Mouse (Mus musculus) kidney, postnatal 0 days (tissue): ENCODE measurements around the gene 9430007A20Rik. TPM values are rescaled to one million over a fixed set of nuclear protein-coding genes. Genes with fewer than 3 reads are reported as not detected.
A peak's percentile ranks its signal among the peaks of the same experiment; 100 is the strongest.
"Not testable (repeated sequence)": the region's sequence is repeated elsewhere in the genome, so short reads cannot be mapped to it uniquely, and the experiment has no call there.

Source experiments
- ATAC-seq: fragments of 200-750 bp; cut with Nextera tagmentation; replicated peaks from 2 replicates; pipeline ENCODE4 v1.8.0; 2017; ENCODE audit warnings: low read depth, moderate number of reproducible peaks, moderate TSS enrichment, moderate library complexity; ENCODE audit not compliant: low FRiP score
- DNase-seq: peaks from one replicate; pipeline ENCODE4 v3.0.0-alpha.2; 2016; ENCODE audit warnings: low spot score
- H3K27ac ChIP-seq: fragments of 300-500 bp; sonication (generic); 2 replicates; pipeline ENCODE4 v1.5.1; 2014; ENCODE audit warnings: mild to moderate bottlenecking
- H3K27me3 ChIP-seq: fragments of 300-500 bp; sonication (generic); 2 replicates; pipeline ENCODE4 v1.6.1; 2014; ENCODE audit warnings: low read length, mixed read lengths; ENCODE audit not compliant: insufficient read depth
- H3K36me3 ChIP-seq: fragments of 300-500 bp; sonication (generic); 2 replicates; pipeline ENCODE4 v1.6.1; 2014; ENCODE audit warnings: low read length, mixed read lengths; ENCODE audit not compliant: insufficient read depth
- H3K4me1 ChIP-seq: fragments of 300-500 bp; sonication (generic); replicated peaks from 2 replicates; pipeline ENCODE4 v1.6.1; 2014; ENCODE audit warnings: antibody characterized with exemption, low read length, mixed read lengths; ENCODE audit not compliant: insufficient read depth
- H3K4me2 ChIP-seq: fragments of 300-500 bp; sonication (generic); 2 replicates; pipeline ENCODE4 v1.6.1; 2014; ENCODE audit warnings: mild to moderate bottlenecking, low read length, moderate library complexity, mixed read lengths
- H3K4me3 ChIP-seq: fragments of 300-500 bp; sonication (generic); replicated peaks from 2 replicates; pipeline ENCODE4 v1.5.1; 2014; ENCODE audit warnings: low read depth, low read length
- H3K9ac ChIP-seq: fragments of 300-500 bp; sonication (generic); 2 replicates; pipeline ENCODE4 v1.6.1; 2014; ENCODE audit warnings: low read depth, low read length
- H3K9me3 ChIP-seq: fragments of 300-500 bp; sonication (generic); replicated peaks from 2 replicates; pipeline ENCODE4 v1.6.1; 2016; ENCODE audit warnings: low read length, inconsistent platforms, mixed read lengths
- CTCF ChIP-seq: IDR thresholded peaks from 2 replicates; pipeline ENCODE4 v1.5.1; 2016; ENCODE audit warnings: antibody characterized with exemption, low read depth, mild to moderate bottlenecking, moderate library complexity
- WGBS: fragments of 180-500 bp; shearing (Covaris S2); extraction: QIAGEN DNeasy Blood & Tissue Kit; methylation state at CpG from one replicate; pipeline ENCODE4 v1.1.7; 2014; 5-methylcytosine and 5-hydroxymethylcytosine counted together
- polyA plus RNA-seq: library from polyadenylated mRNA; unstranded; fragments of >200 nt; fragmentation: Nextera tagmentation; extraction: Ambion mirVana; gene quantifications from 2 replicates; pipeline ENCODE4 v1.2.1, GENCODE M21; 2015

The 9430007A20Rik gene
- polyA plus RNA-seq, result not detected in 2 replicates

GRCm38 (mm10) chr4:144519522-144519921 is at the start of gene 9430007A20Rik:
9430007A20Rik (plus strand) TSS chr4:144519822.
- WGBS, result 74% methylated on average over 5 of the region's 5 CpGs
- no peaks in the 10 kb centered on the region for H3K36me3 ChIP-seq

GRCm38 (mm10) chr4:144493331-144493730 is 26.3 kb upstream of the 9430007A20Rik start:
- ATAC-seq (no peak), DNase-seq (no peak)
- Histone ChIP-seq H3K9me3 (no peaks in the 10 kb centered on the region), H3K4me1 (no peaks in the 10 kb centered on the region), H3K4me3 (no peak overlapping the region), H3K27ac (no peak overlapping the region), H3K4me2 (no peak overlapping the region), H3K9ac (no peak overlapping the region), H3K27me3 (no peaks in the 10 kb centered on the region), H3K36me3 (no peaks in the 10 kb centered on the region)
- no peak for TF ChIP-seq CTCF

More at GRCm38 (mm10) chr4:144519522-144519921, at the start of gene 9430007A20Rik:
- Histone ChIP-seq H3K4me3 (no peak within 1 kb of the TSS), H3K4me1 (no peaks in the 10 kb centered on the region), H3K27me3 (no peaks in the 10 kb centered on the region), H3K27ac (no peak within 1 kb of the TSS), H3K9ac (no peak within 1 kb of the TSS), H3K4me2 (no peak within 1 kb of the TSS), H3K9me3 (no peaks in the 10 kb centered on the region)
- no peak for TF ChIP-seq CTCF
- ATAC-seq, result no peak
- DNase-seq, result no peak

DNA sequence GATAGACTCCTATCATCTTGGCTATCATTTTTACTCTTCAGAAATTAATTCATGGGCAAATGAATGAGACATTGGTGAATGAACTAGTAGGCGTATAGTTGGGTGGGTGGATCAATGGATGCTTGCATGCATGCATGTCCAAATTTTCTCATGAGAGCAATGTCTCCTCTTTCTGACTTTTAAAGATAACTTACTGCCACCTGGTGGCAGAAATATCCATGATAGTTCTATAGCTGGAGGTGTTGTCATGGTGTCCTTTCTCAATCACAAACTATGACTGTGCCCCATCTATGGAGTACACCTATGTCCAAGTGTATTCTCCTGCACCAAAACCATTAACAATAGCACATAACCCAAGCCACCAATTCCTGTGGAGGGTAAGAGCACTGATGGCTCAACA is 13.1 kb upstream of the 9430007A20Rik start:
- Histone ChIP-seq H3K4me2 (no peak overlapping the region), H3K27me3 (no peaks in the 10 kb centered on the region), H3K36me3 (no peaks in the 10 kb centered on the region), H3K9me3 (no peaks in the 10 kb centered on the region), H3K9ac (no peak overlapping the region), H3K27ac (no peak overlapping the region), H3K4me1 (no peaks in the 10 kb centered on the region), H3K4me3 (no peak overlapping the region)
- no peak for ATAC-seq
- DNase-seq, result no peak
- no peak for TF ChIP-seq CTCF
- WGBS, result 83% methylated on average over 1 of the region's 1 CpGs

- WGBS, result 91% methylated on average over 1 of the region's 1 CpGs
- no peak for ATAC-seq
- no peak overlapping the region for H3K27ac ChIP-seq
- no peak overlapping the region for H3K4me2 ChIP-seq
- DNase-seq, result no peak
- no peak for TF ChIP-seq CTCF
- H3K4me3 ChIP-seq, result no peak overlapping the region
- H3K9me3 ChIP-seq, result no peaks in the 10 kb centered on the region
- H3K9ac ChIP-seq, result no peak overlapping the region
- H3K4me1 ChIP-seq, result no peaks in the 10 kb centered on the region
- no peaks in the 10 kb centered on the region for H3K27me3 ChIP-seq
- H3K36me3 ChIP-seq, result no peaks in the 10 kb centered on the region
Measured at GRCm38 (mm10) chr4:144544689-144545088, 25.1 kb downstream of the 9430007A20Rik start.

- H3K27ac ChIP-seq, H3K9me3 ChIP-seq, DNase-seq, H3K4me1 ChIP-seq, H3K9ac ChIP-seq, H3K4me2 ChIP-seq, H3K36me3 ChIP-seq, ATAC-seq, H3K4me3 ChIP-seq, H3K27me3 ChIP-seq: not testable (repeated sequence)
- WGBS, result 90% methylated on average over 13 of the region's 13 CpGs
Measured at GRCm38 (mm10) chr4:144545339-144545738, 25.7 kb downstream of the 9430007A20Rik start.

DNA sequence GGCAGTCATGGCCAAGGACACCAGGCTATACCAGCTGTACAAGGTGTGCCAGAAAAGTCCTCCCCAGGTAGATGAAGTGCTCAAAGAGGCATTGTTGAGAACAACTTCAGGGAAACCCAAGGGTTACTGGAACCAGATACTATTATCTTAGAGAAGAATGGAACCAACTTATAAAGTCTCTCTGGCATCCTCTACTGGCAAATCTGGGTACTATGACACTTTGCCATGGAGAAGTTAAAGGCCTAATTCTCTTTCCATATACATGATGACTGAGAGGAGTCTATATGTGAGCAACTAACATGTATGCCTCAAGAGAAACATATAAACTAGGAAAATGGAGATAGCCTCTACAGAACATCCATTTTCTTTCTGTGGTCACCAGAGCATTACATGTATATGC is 31.5 kb downstream of the 9430007A20Rik start:
- Histone ChIP-seq H3K9ac (no peak overlapping the region), H3K4me3 (no peak overlapping the region), H3K9me3 (no peaks in the 10 kb centered on the region), H3K4me1 (no peaks in the 10 kb centered on the region), H3K27me3 (no peaks in the 10 kb centered on the region), H3K4me2 (no peak overlapping the region), H3K36me3 (no peaks in the 10 kb centered on the region), H3K27ac (no peak overlapping the region)
- DNase-seq (no peak), ATAC-seq (no peak)
- no peak for TF ChIP-seq CTCF

DNA sequence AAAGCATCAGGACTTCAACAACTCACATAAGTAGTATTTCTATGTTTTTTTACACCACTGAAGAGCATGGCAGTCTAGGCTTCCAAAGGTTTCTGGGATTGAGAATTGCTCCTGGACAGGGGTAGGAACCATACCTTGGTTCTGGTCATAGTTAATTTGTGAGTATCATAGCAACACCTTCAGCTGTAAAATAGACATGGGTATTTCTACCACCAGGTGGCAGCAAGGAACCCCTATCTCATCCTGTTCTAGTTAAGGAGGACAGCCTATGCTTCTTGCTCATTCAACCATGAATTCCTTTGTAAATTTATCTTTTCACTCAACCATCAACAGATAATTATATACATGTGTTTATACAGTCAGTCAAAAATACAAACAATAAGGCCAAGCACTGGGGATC is 40.2 kb downstream of the 9430007A20Rik start:
- ATAC-seq (no peak), DNase-seq (peak; percentile 9)
- Histone ChIP-seq H3K9me3 (no peaks in the 10 kb centered on the region), H3K36me3 (no peaks in the 10 kb centered on the region), H3K27ac (no peak overlapping the region), H3K27me3 (no peaks in the 10 kb centered on the region), H3K4me3 (no peak overlapping the region), H3K9ac (no peak overlapping the region), H3K4me2 (no peak overlapping the region), H3K4me1 (no peaks in the 10 kb centered on the region)
- TF ChIP-seq CTCF, result peak; percentile 48
